Comparison of ENCODE assay signal across 20 mouse cellular contexts in genomic region chr5:75285950-75286349, GRCm38 (mm10).
DNase-seq lines count a peak whose midpoint lies in the region; ATAC-seq and TF ChIP-seq lines count a peak whose summit lies in the region.
"Had no signal": no experiment of that assay in that cellular context is flagged by ENCODE, and none has a peak within 500 bp of the region (broad histone marks: within the 10 kb centered on the region; RNA-seq: fewer than 3 reads in every experiment).

No protein-coding gene starts in this region.

- TF ChIP-seq CTCF in liver, embryonic 14.5 days (IDR thresholded peaks at IDR 0.05; ENCODE audit: low read depth): no peak

- TF ChIP-seq EP300 in liver, embryonic 14.5 days (IDR thresholded peaks at IDR 0.05; ENCODE audit: low read depth): peak; percentile 68

- H3K4me3 ChIP-seq in neural tube, embryonic 13.5 days: no peak overlapping the region
- H3K4me3 ChIP-seq in liver, embryonic 14.5 days (ENCODE audit: insufficient read depth in 1 of 2, low read depth in 2 of 2, low read length in 2 of 2): no peak overlapping the region
- no peak overlapping the region for H3K4me3 ChIP-seq in neural tube, embryonic 15.5 days (replicated peaks)
- H3K4me3 ChIP-seq: gastrocnemius, adult 2 months; limb, embryonic 10.5 days; megakaryocyte, embryonic 14.5 days had no signal

- H3K27me3 ChIP-seq in neural tube, embryonic 13.5 days: no peaks in the 10 kb centered on the region
- H3K27me3 ChIP-seq in liver, embryonic 14.5 days (ENCODE audit: control insufficient read depth, insufficient read depth, low read length): no peaks in the 10 kb centered on the region
- H3K27me3 ChIP-seq in neural tube, embryonic 15.5 days (replicated peaks): no peaks in the 10 kb centered on the region

- 47% methylated on average over 10 of the region's 10 CpGs for WGBS in neural tube, embryonic 13.5 days
- WGBS in liver, embryonic 14.5 days (ENCODE audit: insufficient replicate concordance): 8% methylated on average over 10 of the region's 10 CpGs
- WGBS in neural tube, embryonic 15.5 days: 48% methylated on average over 10 of the region's 10 CpGs

- no peak for DNase-seq in neural tube, embryonic 10.5 days (ENCODE audit: extremely low spot score, low spot score)
- peak in 1 of 3 experiments; percentile 27 for DNase-seq in liver, embryonic 14.5 days (ENCODE audit: low read depth in 3 of 3, low spot score in 3 of 3)
- no peak for DNase-seq in right cerebral cortex, postnatal 14 days
- no peak for DNase-seq in layer of hippocampus, postnatal 10 days (ENCODE audit: low spot score in 2 of 2)
- DNase-seq: adrenal gland, postnatal 25 days; cerebellum, adult 8-10 months; cerebellum, postnatal 36 days; gastrocnemius, adult 2 months; layer of hippocampus, adult 9-11 months; lung, postnatal 14 days; midbrain, embryonic 14.5 days; right cerebral cortex, postnatal 25 days; spleen, adult 18-20 months had no signal

- H3K4me1 ChIP-seq in neural tube, embryonic 13.5 days (replicated peaks): peaks cover 33% of the 10 kb centered on the region
- H3K4me1 ChIP-seq in liver, embryonic 14.5 days (replicated peaks; ENCODE audit: control insufficient read depth in 2 of 2, insufficient read depth in 2 of 2, low read length in 1 of 2): peaks cover 18 to 30% of the 10 kb centered on the region in 2 experiments
- peaks cover 18% of the 10 kb centered on the region for H3K4me1 ChIP-seq in neural tube, embryonic 15.5 days

- peak overlapping the region; percentile 39 for H3K27ac ChIP-seq in neural tube, embryonic 13.5 days (replicated peaks)
- H3K27ac ChIP-seq in liver, embryonic 14.5 days: no peak overlapping the region
- no peak overlapping the region for H3K27ac ChIP-seq in neural tube, embryonic 15.5 days (replicated peaks)
- H3K27ac ChIP-seq: gastrocnemius, adult 2 months; limb, embryonic 10.5 days had no signal

- ATAC-seq in neural tube, embryonic 13.5 days (ENCODE audit: low read depth): no peak
- 0 out of 2 replicates have a peak, but pooled peaks have one; percentile 14 for ATAC-seq in granulocyte monocyte progenitor cell, adult 5-6 weeks (replicated peaks; ENCODE audit: poor library complexity, severe bottlenecking)
- peak; percentile 60; the same call in 1 of the 2 replicates for ATAC-seq in liver, embryonic 14.5 days (ENCODE audit: insufficient read depth)
- ATAC-seq in neural tube, embryonic 15.5 days (ENCODE audit: low FRiP score): no peak
- ATAC-seq: forebrain, embryonic 14.5 days; intestine, postnatal 0 days had no signal

- no peaks in the 10 kb centered on the region for H3K9me3 ChIP-seq in neural tube, embryonic 13.5 days
- H3K9me3 ChIP-seq in liver, embryonic 14.5 days (ENCODE audit: control insufficient read depth, low read length): no peaks in the 10 kb centered on the region
- no peaks in the 10 kb centered on the region for H3K9me3 ChIP-seq in neural tube, embryonic 15.5 days (replicated peaks)
- H3K9me3 ChIP-seq: limb, embryonic 10.5 days; megakaryocyte, embryonic 14.5 days had no signal

- H3K4me2 ChIP-seq in neural tube, embryonic 13.5 days: no peak overlapping the region
- H3K4me2 ChIP-seq in liver, embryonic 14.5 days (ENCODE audit: low read depth): peak overlapping the region; percentile 4; the same call in 1 of the 2 replicates
- H3K4me2 ChIP-seq in neural tube, embryonic 15.5 days: peak overlapping the region; percentile 20; the same call in 1 of the 2 replicates

- no peak overlapping the region for H3K9ac ChIP-seq in neural tube, embryonic 13.5 days
- no peak overlapping the region for H3K9ac ChIP-seq in liver, embryonic 14.5 days (replicated peaks)
- no peak overlapping the region for H3K9ac ChIP-seq in neural tube, embryonic 15.5 days (replicated peaks)

- H3K36me3 ChIP-seq in neural tube, embryonic 13.5 days: no peaks in the 10 kb centered on the region
- no peaks in the 10 kb centered on the region for H3K36me3 ChIP-seq in liver, embryonic 14.5 days (replicated peaks; ENCODE audit: control insufficient read depth, insufficient read depth, low read depth)
- no peaks in the 10 kb centered on the region for H3K36me3 ChIP-seq in neural tube, embryonic 15.5 days
- H3K36me3 ChIP-seq: limb, embryonic 10.5 days had no signal

Comparison
In these comparisons a context has a peak if more than half of its experiments do, and no peak if none do; other contexts are left out.
1. ATAC-seq: peak in granulocyte monocyte progenitor cell, adult 5-6 weeks (single experiment) and liver, embryonic 14.5 days (single experiment); none in neural tube, embryonic 13.5 days (single experiment) and neural tube, embryonic 15.5 days (single experiment).